Mouse (Mus musculus) embryonic fibroblast, embryonic 13.5 days (primary cell): Measurements from ENCODE around the gene Ctrl. TPM values are rescaled to one million over a fixed set of nuclear protein-coding genes. Genes with fewer than 3 reads are reported as not detected.

Experiments used
- H3K27ac ChIP-seq: 2 replicates; pipeline ENCODE4 v1.5.1; 2012; ENCODE audit warnings: low read length, control low read depth, inconsistent platforms; ENCODE audit not compliant: insufficient read depth
- H3K4me1 ChIP-seq: 2 replicates; pipeline ENCODE4 v1.6.1; 2011; ENCODE audit warnings: low read length; ENCODE audit not compliant: control insufficient read depth, insufficient read depth
- H3K4me3 ChIP-seq: 2 replicates; pipeline ENCODE4 v1.5.1; 2011; ENCODE audit warnings: mild to moderate bottlenecking, control low read depth, low read length; ENCODE audit not compliant: insufficient read depth
- CTCF ChIP-seq: IDR thresholded peaks from 2 replicates; pipeline ENCODE4 v1.5.1; 2011; ENCODE audit warnings: mild to moderate bottlenecking, control low read depth, low read length, moderate library complexity, borderline replicate concordance; ENCODE audit not compliant: insufficient read depth
- POLR2A ChIP-seq: IDR thresholded peaks from 2 replicates; pipeline ENCODE4 v1.6.1; 2011; ENCODE audit warnings: low read depth, mild to moderate bottlenecking, control low read depth, low read length, moderate library complexity
- polyA plus RNA-seq: library from polyadenylated mRNA; stranded (reverse); fragments of >200 nt; gene quantifications from 2 replicates; pipeline ENCODE4 v1.2.4, GENCODE M21; 2011; ENCODE audit warnings: low read depth; ENCODE audit not compliant: missing spikeins, insufficient read length

Gene Ctrl
- polyA plus RNA-seq, 1 experiment = not detected

DNA sequence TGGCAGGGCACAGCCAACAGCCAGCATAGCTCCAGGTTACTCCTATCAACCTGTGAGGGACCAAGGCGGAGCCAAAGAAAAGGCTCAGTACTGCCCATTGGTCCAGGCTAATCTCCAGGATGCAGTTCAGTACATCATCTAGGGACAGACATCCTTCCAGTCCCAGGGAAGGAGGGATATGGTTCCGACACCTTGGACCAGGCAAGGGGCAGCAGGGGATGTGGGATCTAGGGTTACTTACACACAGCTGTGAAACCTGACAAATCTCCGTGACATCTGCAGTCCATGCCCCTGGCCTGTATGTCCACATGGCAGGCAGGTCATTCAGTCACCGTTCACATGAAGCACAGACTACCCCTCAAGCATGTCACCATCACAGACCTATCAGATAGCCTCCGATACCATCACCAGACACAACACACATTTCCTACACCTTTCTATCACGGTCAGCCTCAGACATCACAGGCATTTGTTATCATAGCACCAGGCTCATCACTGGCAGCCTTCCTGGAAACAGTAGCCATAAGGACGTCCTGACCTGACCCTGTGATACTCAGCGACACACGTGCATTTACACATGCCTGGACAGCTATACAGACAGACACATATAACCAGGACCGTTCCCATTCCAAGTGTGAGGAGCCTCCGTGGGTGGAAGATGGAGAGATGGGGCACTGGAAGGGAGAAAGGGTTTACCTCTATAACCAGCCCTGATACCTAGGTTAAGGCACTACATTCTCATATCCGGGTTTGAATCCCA, 31.0 kb upstream of the Ctrl start:
- Histone ChIP-seq H3K4me3 (peak overlapping the region; percentile 65), H3K27ac (peak overlapping the region; percentile 95), H3K4me1 (peaks cover 3% of the 10 kb centered on the region; the same call in 1 of the 2 replicates)
- TF ChIP-seq POLR2A = 0 out of 2 replicates have a peak, but pooled peaks have one; percentile 16
- TF ChIP-seq CTCF = no peak

GRCm38 (mm10) chr8:105961536-105961935, 27.9 kb upstream of the Ctrl start:
- H3K4me3 ChIP-seq = no peak overlapping the region
- TF ChIP-seq CTCF (no peak), POLR2A (no peak)
- H3K27ac ChIP-seq = no peak overlapping the region
- peaks cover 6% of the 10 kb centered on the region for H3K4me1 ChIP-seq

- Histone ChIP-seq H3K4me1 (peaks cover 6% of the 10 kb centered on the region), H3K4me3 (no peak overlapping the region), H3K27ac (no peak overlapping the region)
- no peak for TF ChIP-seq POLR2A
- TF ChIP-seq CTCF = no peak
Observed at GRCm38 (mm10) chr8:105961101-105961500, 27.4 kb upstream of the Ctrl start.

DNA sequence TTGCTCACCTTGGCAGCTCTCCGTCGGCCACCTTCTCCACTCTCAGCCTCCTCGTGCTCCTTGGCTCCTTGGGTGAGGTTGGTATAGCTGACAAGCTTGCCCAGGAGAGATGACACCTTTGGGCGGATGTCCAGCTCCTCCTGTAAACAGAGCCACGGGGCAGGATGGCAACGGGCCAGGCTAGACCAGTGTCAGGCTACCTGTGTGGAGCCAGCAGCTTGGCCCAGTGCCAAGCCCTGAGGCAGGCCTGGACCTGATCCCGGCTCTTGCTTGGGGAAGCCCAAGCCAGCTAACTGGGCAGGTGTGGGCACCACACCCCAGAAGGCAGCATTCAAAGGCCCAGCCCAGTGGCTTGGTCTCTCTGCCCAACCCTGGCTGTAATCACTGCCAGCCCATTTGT, 25.7 kb upstream of the Ctrl start:
- H3K27ac ChIP-seq = no peak overlapping the region
- peaks cover 6% of the 10 kb centered on the region for H3K4me1 ChIP-seq
- TF ChIP-seq CTCF (no peak), POLR2A (no peak)
- H3K4me3 ChIP-seq = no peak overlapping the region

- H3K4me1 ChIP-seq = peaks cover 4% of the 10 kb centered on the region
- H3K27ac ChIP-seq = peak overlapping the region; percentile 17; the same call in 1 of the 2 replicates
- no peak overlapping the region for H3K4me3 ChIP-seq
- no peak for TF ChIP-seq CTCF
- no peak for TF ChIP-seq POLR2A
Observed at GRCm38 (mm10) chr8:105957813-105958212, 24.2 kb upstream of the Ctrl start.

DNA sequence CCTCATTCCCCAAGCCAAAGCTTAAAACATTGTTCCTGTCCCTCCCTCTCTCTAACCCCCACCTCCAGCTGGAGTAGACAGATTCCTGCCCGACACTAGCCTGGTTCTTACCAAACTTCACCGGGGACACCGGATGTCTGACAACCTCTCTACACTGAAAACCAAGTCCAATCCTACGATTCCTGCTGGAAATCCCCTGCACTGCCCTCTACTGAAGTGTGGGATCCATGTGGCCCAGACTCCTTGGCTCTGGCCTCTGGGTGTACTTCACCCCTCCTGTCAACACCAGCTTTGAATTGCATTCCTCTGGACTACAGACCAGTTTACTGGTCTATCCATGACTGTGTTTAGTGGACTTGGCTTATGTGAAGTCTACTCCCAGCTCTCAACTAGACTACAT, 22.9 kb upstream of the Ctrl start:
- no peak overlapping the region for H3K27ac ChIP-seq
- peaks cover 6% of the 10 kb centered on the region for H3K4me1 ChIP-seq
- H3K4me3 ChIP-seq = no peak overlapping the region
- TF ChIP-seq CTCF = no peak
- TF ChIP-seq POLR2A = no peak

DNA sequence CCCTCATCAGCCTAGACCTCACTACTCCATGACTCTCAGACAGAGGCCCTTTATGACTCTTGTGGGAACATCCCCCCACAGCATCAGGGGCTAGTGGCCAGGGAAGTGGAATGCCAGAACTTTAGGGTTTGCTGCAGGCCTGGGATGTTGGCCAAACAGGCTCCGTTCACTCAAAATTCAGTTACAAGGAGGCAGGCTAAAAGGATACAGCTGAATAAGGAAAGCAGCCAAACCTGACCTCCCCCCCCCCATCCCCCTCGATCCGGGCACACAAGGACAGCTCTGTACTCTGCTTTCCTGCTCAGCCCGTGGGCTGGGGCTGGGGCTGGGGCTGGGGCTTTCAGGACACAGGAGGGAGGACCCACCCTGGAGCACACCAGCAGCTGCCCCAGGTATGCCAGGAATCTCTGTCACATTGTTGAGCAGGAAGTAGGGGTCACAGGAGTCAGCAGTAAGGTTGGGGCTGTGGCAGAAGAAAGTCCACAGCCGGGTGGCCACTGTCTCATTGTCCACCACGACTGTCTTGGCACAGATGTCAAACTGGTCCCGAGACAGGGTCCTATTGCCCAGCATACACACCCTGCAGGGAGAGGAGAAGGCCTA, 17.5 kb upstream of the Ctrl start:
- H3K27ac ChIP-seq = peak overlapping the region; percentile 14
- no peak overlapping the region for H3K4me3 ChIP-seq
- no peak for TF ChIP-seq CTCF
- no peak for TF ChIP-seq POLR2A
- H3K4me1 ChIP-seq = 0 out of 2 replicates have a peak, but pooled peaks cover 3% of the 10 kb centered on the region

- Histone ChIP-seq H3K4me1 (0 out of 2 replicates have a peak, but pooled peaks cover 3% of the 10 kb centered on the region), H3K4me3 (no peak overlapping the region), H3K27ac (no peak overlapping the region)
- TF ChIP-seq POLR2A = no peak
- no peak for TF ChIP-seq CTCF
Observed at GRCm38 (mm10) chr8:105949350-105949749, 15.7 kb upstream of the Ctrl start.

GRCm38 (mm10) chr8:105943321-105943739, 9.7 kb upstream of the Ctrl start, which contains the start of gene Lcat:
TSS of gene Lcat (minus strand) at chr8:105943382.
- TF ChIP-seq CTCF (no peak), POLR2A (no peak)
- no peak within 1 kb of the TSS for H3K4me3 ChIP-seq
- no peak within 1 kb of the TSS for H3K27ac ChIP-seq
- H3K4me1 ChIP-seq = no peaks in the 10 kb centered on the region

DNA sequence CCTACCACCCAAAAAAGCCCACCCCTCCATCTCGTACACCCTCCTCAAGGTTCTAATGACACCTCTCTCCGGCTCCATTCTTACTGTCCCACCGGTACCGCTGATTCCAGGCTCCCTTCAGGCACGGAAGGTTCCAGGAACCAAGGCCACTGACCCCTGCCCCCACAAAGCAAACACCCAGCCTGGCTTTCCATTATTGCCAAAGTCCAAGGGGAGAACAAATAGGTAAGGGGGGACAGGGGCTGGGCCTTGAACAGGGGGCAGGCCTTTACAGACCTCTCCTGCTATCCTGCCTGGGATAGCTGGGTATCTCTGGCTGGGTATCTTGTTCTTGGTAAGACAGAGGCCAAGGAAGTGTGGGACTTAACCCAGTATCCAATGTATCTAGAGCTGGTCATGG, 8.9 kb upstream of the Ctrl start:
- no peaks in the 10 kb centered on the region for H3K4me1 ChIP-seq
- TF ChIP-seq CTCF (no peak), POLR2A (no peak)

More for the DNA sequence above, 8.9 kb upstream of the Ctrl start:
- no peak overlapping the region for H3K27ac ChIP-seq
- H3K4me3 ChIP-seq = no peak overlapping the region
